Mouse (Mus musculus) forebrain, postnatal 0 days (tissue): ENCODE data around the gene Vezf1. TPM values are rescaled to one million over a fixed set of nuclear protein-coding genes. Genes with fewer than 3 reads are reported as not detected.

Experiments used
- ATAC-seq: fragments of 200-750 bp; cut with Nextera tagmentation; 2 replicates; pipeline ENCODE4 v1.8.0; 2017; ENCODE audit warnings: mild to moderate bottlenecking, moderate library complexity
- DNase-seq: peaks from one replicate; pipeline ENCODE4 v3.0.0-alpha.2; 2015
- H3K27ac ChIP-seq: fragments of 300-500 bp; sonication (generic); 2 replicates; pipeline ENCODE4 v1.5.1; 2014; ENCODE audit warnings: low read depth, mild to moderate bottlenecking, antibody characterized with exemption, low read length, moderate library complexity, mixed read lengths
- H3K27me3 ChIP-seq: fragments of 300-500 bp; sonication (generic); 2 replicates; pipeline ENCODE4 v1.6.1; 2014; ENCODE audit warnings: mild to moderate bottlenecking, low read length, mixed read lengths; ENCODE audit not compliant: insufficient read depth
- H3K36me3 ChIP-seq: fragments of 300-500 bp; sonication (generic); 2 replicates; pipeline ENCODE4 v1.6.1; 2014; ENCODE audit warnings: mild to moderate bottlenecking, moderate library complexity; ENCODE audit not compliant: insufficient read depth
- H3K4me1 ChIP-seq: fragments of 300-500 bp; sonication (generic); 2 replicates; pipeline ENCODE4 v1.6.1; 2014; ENCODE audit warnings: antibody characterized with exemption; ENCODE audit not compliant: insufficient read depth
- H3K4me2 ChIP-seq: fragments of 300-500 bp; sonication (generic); 2 replicates; pipeline ENCODE4 v1.6.1; 2014; ENCODE audit warnings: low read depth, mild to moderate bottlenecking, moderate library complexity
- H3K4me3 ChIP-seq: fragments of 300-500 bp; sonication (generic); 2 replicates; pipeline ENCODE4 v1.5.1; 2014; ENCODE audit warnings: low read depth, low read length, mixed read lengths
- H3K9ac ChIP-seq: fragments of 300-500 bp; sonication (generic); 2 replicates; pipeline ENCODE4 v1.6.1; 2014; ENCODE audit warnings: mild to moderate bottlenecking
- H3K9me3 ChIP-seq: fragments of 300-500 bp; sonication (generic); 2 replicates; pipeline ENCODE4 v1.6.1; 2016; ENCODE audit warnings: low read length
- CTCF ChIP-seq: sonication (generic); IDR thresholded peaks from 2 replicates; pipeline ENCODE4 v1.5.1; 2016; ENCODE audit warnings: antibody characterized with exemption, control low read depth, low read depth
- WGBS: fragments of 180-500 bp; shearing (Covaris S2); extraction: QIAGEN DNeasy Blood & Tissue Kit; methylation state at CpG from one replicate; pipeline ENCODE4 v1.1.7; 2014; 5-methylcytosine and 5-hydroxymethylcytosine counted together
- polyA plus RNA-seq: library from polyadenylated mRNA; unstranded; fragments of >200 nt; fragmentation: Nextera tagmentation; extraction: Ambion mirVana; gene quantifications from 2 replicates; pipeline ENCODE4 v1.2.1, GENCODE M21; 2015
- total RNA-seq: library from RNA; depleted of rRNA; stranded (reverse); fragments of >200 nt; gene quantifications from 2 replicates; pipeline ENCODE4 v1.2.3, GENCODE M21; 2014

Gene Vezf1
- total and polyA plus RNA-seq, 2 experiments from 2014 or later: 34.6 to 43.7 TPM

DNA sequence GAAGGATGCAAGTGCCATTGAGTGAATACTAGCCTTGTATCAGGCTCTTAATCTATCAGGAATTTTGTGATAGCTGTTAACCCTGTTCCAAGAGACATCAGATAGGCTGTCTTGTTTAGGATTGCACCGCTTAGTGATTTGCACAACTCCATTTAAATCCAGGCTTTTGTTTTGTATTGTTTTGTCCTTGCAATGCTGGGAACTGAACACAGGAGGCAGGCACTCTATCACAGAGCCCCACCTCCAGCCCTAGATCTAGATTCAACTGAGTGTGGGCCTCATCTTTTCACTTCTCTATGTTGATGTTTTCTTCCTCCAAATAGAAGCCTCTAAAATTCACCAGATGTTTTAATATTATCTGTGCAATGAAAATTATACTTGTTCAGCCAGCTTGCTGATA lies 7.6 kb downstream of the Vezf1 start:
- 7% methylated on average over 1 of the region's 1 CpGs for WGBS
- no peak for ATAC-seq

DNA sequence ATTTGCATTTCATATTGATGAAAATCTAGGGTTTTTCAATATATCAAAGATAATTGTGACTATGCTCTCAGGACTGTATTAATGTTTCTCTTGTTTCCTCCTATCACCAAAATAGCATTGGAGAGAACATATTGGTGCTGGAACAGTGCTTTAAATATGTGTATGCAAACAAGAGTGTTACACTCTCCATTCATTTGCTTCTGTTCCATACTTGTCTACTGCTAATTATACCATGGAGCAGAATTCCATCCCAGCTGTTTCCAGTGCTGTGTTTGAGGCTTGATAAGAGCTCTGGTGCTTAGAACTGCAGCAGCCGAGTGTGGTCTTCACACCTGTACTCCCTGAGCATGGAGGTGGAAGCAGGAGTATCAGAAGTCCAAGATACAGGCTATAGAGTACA lies 8.3 kb downstream of the Vezf1 start:
- no peak for ATAC-seq

More for the DNA sequence above, 7.6 kb downstream of the Vezf1 start:
- DNase-seq: no peak
- H3K9ac ChIP-seq: no peak overlapping the region
- H3K4me2 ChIP-seq: no peak overlapping the region
- peaks cover 8% of the 10 kb centered on the region for H3K4me1 ChIP-seq
- no peaks in the 10 kb centered on the region for H3K27me3 ChIP-seq
- TF ChIP-seq CTCF: peak; percentile 33; the same call in 1 of the 2 replicates
- H3K36me3 ChIP-seq: peaks cover 39% of the 10 kb centered on the region
- H3K4me3 ChIP-seq: no peak overlapping the region
- H3K9me3 ChIP-seq: no peaks in the 10 kb centered on the region
- no peak overlapping the region for H3K27ac ChIP-seq

DNA sequence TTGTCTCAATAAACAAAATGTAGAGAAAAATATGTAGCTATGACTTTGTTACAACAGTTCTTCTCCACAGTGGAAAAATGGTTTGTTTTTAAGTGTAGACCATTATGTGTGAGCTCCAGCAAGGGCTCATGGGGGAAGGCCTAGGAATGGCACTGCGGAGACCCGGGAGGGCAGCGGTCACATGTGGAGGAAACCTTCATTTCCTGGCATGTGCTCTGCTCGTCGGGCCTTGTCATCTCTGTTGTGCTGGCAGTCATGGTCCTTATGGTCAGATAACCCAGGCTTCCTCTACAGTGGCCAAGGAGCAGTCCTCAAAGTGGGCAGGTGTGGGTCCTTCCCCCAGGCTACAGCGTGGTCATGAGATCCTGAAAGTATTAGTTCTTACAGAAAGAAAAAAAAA lies 15.6 kb downstream of the Vezf1 start:
- Histone ChIP-seq H3K36me3 (peaks cover 49% of the 10 kb centered on the region), H3K4me3 (no peak overlapping the region), H3K27me3 (no peaks in the 10 kb centered on the region), H3K4me2 (no peak overlapping the region), H3K4me1 (peaks cover 6% of the 10 kb centered on the region; the same call in 1 of the 2 replicates), H3K9me3 (no peaks in the 10 kb centered on the region), H3K9ac (no peak overlapping the region), H3K27ac (no peak overlapping the region)
- DNase-seq (no peak), ATAC-seq (no peak)
- TF ChIP-seq CTCF: no peak
- WGBS: 78% methylated on average over 6 of the region's 6 CpGs

More for the DNA sequence above, 8.3 kb downstream of the Vezf1 start:
- Histone ChIP-seq H3K27me3 (no peaks in the 10 kb centered on the region), H3K36me3 (peaks cover 46% of the 10 kb centered on the region), H3K4me2 (no peak overlapping the region), H3K27ac (no peak overlapping the region), H3K4me3 (no peak overlapping the region), H3K9me3 (no peaks in the 10 kb centered on the region), H3K9ac (no peak overlapping the region), H3K4me1 (0 out of 2 replicates have a peak, but pooled peaks cover 5% of the 10 kb centered on the region)
- TF ChIP-seq CTCF: no peak
- WGBS: 79% methylated on average over 1 of the region's 1 CpGs
- no peak for DNase-seq

DNA sequence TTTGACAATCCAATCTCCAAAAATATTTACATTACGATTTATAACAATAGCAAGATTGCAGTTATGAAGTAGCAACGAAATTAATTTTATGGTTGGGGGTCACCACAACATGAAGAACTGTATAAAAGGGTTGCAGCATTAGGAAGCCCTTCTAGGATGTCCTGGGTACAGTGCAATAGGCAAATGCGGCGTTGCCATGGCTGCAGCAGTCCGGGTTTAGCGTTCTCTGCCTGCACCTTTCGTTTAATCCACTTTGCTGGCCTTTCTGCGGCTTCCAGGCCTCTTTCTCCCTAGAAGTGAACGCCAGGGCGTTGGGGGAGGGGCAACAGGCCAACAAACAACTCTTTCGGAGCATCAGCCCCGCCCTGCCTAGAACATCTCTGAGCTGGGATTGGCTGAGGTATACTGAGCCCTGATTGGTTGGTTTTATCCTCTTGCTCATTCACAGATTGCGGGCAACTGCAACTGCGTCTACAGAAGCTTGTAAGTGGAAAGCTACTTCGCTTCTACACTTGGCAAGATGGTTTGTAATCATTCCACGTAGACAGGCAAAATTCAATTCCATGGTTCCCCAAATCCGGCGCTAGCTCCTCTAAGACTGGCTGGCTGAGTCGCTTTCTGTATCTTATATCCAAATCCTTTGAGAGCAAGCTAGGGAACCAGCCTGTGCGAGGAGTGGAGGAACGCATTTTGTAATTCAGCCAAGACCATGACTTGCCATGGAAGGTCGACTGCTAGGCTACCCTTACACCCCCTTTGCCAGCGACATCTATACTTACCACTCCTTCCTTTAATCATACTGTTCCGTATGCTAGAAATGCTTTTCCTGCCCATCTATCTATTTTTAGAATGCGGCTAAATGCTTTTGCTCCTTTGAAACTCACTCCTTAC lies 18.9 kb downstream of the Vezf1 start:
- peak overlapping the region; percentile 30 for H3K4me3 ChIP-seq
- no peak overlapping the region; the same call in 1 of the 2 replicates for H3K9ac ChIP-seq
- WGBS: 5% methylated on average over 25 of the region's 25 CpGs
- H3K4me2 ChIP-seq: peak overlapping the region; percentile 55
- H3K36me3 ChIP-seq: peaks cover 16% of the 10 kb centered on the region
- DNase-seq (peak; percentile 94), ATAC-seq (peak; percentile 100)
- peaks cover 6% of the 10 kb centered on the region; the same call in 1 of the 2 replicates for H3K4me1 ChIP-seq
- no peak for TF ChIP-seq CTCF
- H3K27ac ChIP-seq: peak overlapping the region; percentile 55
- H3K9me3 ChIP-seq: no peaks in the 10 kb centered on the region
- no peaks in the 10 kb centered on the region for H3K27me3 ChIP-seq

DNA sequence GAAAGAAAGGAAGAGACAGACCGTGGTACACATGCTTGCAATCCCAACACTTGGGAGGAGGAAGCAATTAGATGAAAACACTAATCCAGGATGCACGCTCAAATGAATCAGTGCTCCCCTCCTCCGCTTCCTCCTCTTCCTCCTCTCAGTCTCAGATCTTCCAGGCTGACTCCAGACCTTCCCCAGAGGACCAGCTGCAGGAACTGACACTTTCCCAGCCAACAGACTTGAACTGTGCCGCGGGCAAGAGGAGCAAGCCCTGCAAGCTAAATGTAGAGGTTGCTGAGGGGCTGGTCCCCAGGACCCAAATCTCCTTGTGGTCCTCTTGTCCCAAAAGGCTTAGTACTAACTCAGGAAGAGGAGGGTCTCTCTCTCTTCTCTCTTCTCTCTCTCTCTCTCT lies 21.1 kb downstream of the Vezf1 start:
- 77% methylated on average over 5 of the region's 5 CpGs for WGBS
- ATAC-seq (no peak), DNase-seq (no peak)
- H3K27me3 ChIP-seq: no peaks in the 10 kb centered on the region
- no peak overlapping the region for H3K4me2 ChIP-seq
- H3K4me3 ChIP-seq: no peak overlapping the region
- TF ChIP-seq CTCF: no peak
- H3K4me1 ChIP-seq: peaks cover 6% of the 10 kb centered on the region; the same call in 1 of the 2 replicates
- 0 out of 2 replicates have a peak, but pooled peaks cover 3% of the 10 kb centered on the region for H3K36me3 ChIP-seq
- no peak overlapping the region for H3K9ac ChIP-seq
- no peaks in the 10 kb centered on the region for H3K9me3 ChIP-seq
- H3K27ac ChIP-seq: no peak overlapping the region

DNA sequence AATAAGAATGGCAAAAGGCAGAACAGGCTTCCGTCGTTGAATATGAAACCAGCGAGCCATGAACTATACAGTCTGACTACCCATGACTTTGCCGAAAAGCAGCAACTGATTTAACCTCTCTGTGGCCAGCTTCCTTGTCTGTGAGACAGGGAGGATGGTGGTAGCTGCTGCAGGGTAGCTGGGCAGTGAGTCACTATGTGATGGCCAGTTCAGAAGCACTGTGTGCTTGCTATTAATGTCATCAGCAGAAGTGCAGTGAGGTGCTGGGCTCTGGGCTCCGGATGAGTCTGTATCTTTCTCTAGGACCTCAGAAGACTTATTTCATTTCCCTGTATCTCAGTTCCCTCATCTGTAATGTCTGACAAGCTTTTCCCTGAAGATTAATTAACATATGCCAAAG lies 22.2 kb downstream of the Vezf1 start:
- H3K27me3 ChIP-seq: no peaks in the 10 kb centered on the region
- no peak for DNase-seq
- H3K36me3 ChIP-seq: no peaks in the 10 kb centered on the region
- H3K9ac ChIP-seq: no peak overlapping the region
- H3K4me3 ChIP-seq: no peak overlapping the region
- 73% methylated on average over 5 of the region's 5 CpGs for WGBS
- H3K9me3 ChIP-seq: no peaks in the 10 kb centered on the region
- H3K4me1 ChIP-seq: peaks cover 6% of the 10 kb centered on the region; the same call in 1 of the 2 replicates
- no peak overlapping the region for H3K27ac ChIP-seq
- TF ChIP-seq CTCF: no peak
- ATAC-seq: no peak
- H3K4me2 ChIP-seq: no peak overlapping the region

DNA sequence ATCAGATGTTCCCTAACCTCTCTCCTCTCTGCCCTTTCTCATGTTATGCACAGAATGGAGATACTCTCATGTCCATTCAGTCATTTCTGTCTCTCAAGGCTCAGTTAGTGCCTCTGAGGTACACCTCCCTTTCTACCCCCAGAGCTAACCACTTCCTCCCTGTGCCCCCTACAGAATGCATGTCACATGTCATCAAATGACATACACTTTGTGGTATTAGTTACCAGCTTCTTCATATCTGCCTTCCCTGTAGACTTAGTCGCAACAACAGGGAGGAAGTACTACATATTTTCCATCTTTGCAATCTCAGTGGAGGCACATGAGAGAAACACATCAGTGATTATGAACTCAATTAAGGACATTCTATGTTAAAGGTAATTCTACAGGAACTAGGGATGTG lies 23.9 kb downstream of the Vezf1 start:
- DNase-seq (no peak), ATAC-seq (no peak)
- TF ChIP-seq CTCF: no peak
- Histone ChIP-seq H3K27me3 (no peaks in the 10 kb centered on the region), H3K4me3 (no peak overlapping the region), H3K27ac (no peak overlapping the region), H3K9me3 (no peaks in the 10 kb centered on the region), H3K9ac (no peak overlapping the region), H3K4me1 (peaks cover 6% of the 10 kb centered on the region; the same call in 1 of the 2 replicates), H3K4me2 (no peak overlapping the region), H3K36me3 (no peaks in the 10 kb centered on the region)
- WGBS: 100% methylated on average over 1 of the region's 1 CpGs
